Mouse (Mus musculus) heart, postnatal 0 days (tissue): ENCODE data around the gene Rpp14. TPM values are rescaled to one million over a fixed set of nuclear protein-coding genes. Genes with fewer than 3 reads are reported as not detected.
"Not testable (repeated sequence)": the region's sequence is repeated elsewhere in the genome, so short reads cannot be mapped to it uniquely, and the experiment has no call there.

ENCODE experiments used
- ATAC-seq: fragments of 200-750 bp; cut with Nextera tagmentation; 2 replicates; pipeline ENCODE4 v1.8.0; 2017; ENCODE audit warnings: low read depth, moderate number of reproducible peaks, moderate library complexity; ENCODE audit not compliant: insufficient read depth
- DNase-seq: peaks from one replicate; pipeline ENCODE4 v3.0.0-alpha.2; 2016; ENCODE audit warnings: low spot score
- H3K27ac ChIP-seq: fragments of 300-500 bp; sonication (generic); 2 replicates; pipeline ENCODE4 v1.5.1; 2014; ENCODE audit warnings: low read depth, mild to moderate bottlenecking
- H3K27me3 ChIP-seq: fragments of 300-500 bp; sonication (generic); 2 replicates; pipeline ENCODE4 v1.6.1; 2014; ENCODE audit warnings: low read length, mixed read lengths; ENCODE audit not compliant: control insufficient read depth, insufficient read depth
- H3K36me3 ChIP-seq: fragments of 300-500 bp; sonication (generic); replicated peaks from 2 replicates; pipeline ENCODE4 v1.6.1; 2014; ENCODE audit warnings: low read length, mixed read lengths; ENCODE audit not compliant: control insufficient read depth, insufficient read depth
- H3K4me1 ChIP-seq: fragments of 300-500 bp; sonication (generic); 2 replicates; pipeline ENCODE4 v1.6.1; 2014; ENCODE audit warnings: antibody characterized with exemption; ENCODE audit not compliant: control insufficient read depth, insufficient read depth
- H3K4me2 ChIP-seq: fragments of 300-500 bp; sonication (generic); 2 replicates; pipeline ENCODE4 v1.6.1; 2014; ENCODE audit warnings: low read depth, mild to moderate bottlenecking, low read length, moderate library complexity
- H3K4me3 ChIP-seq: fragments of 300-500 bp; sonication (generic); 2 replicates; pipeline ENCODE4 v1.5.1; 2014; ENCODE audit warnings: low read depth, low read length
- H3K9ac ChIP-seq: fragments of 300-500 bp; sonication (generic); replicated peaks from 2 replicates; pipeline ENCODE4 v1.6.1; 2014; ENCODE audit warnings: low read depth, low read length, mixed read lengths
- H3K9me3 ChIP-seq: fragments of 300-500 bp; sonication (generic); replicated peaks from 2 replicates; pipeline ENCODE4 v1.6.1; 2016; ENCODE audit warnings: low read length; ENCODE audit not compliant: control insufficient read depth
- CTCF ChIP-seq: IDR thresholded peaks from 2 replicates; pipeline ENCODE4 v1.5.1; 2016; ENCODE audit warnings: antibody characterized with exemption, control low read depth, low read depth
- EP300 ChIP-seq: IDR thresholded peaks from 2 replicates; pipeline ENCODE4 v1.6.1; 2016; ENCODE audit warnings: antibody characterized with exemption, low read depth
- WGBS: fragments of 180-500 bp; shearing (Covaris S2); extraction: QIAGEN DNeasy Blood & Tissue Kit; methylation state at CpG from one replicate; pipeline ENCODE4 v1.1.7; 2014; 5-methylcytosine and 5-hydroxymethylcytosine counted together
- polyA plus RNA-seq: library from polyadenylated mRNA; unstranded; fragments of >200 nt; fragmentation: Nextera tagmentation; extraction: Ambion mirVana; gene quantifications from 2 replicates; pipeline ENCODE4 v1.2.1, GENCODE M21; 2015
- total RNA-seq: library from RNA; depleted of rRNA; stranded (reverse); fragments of >200 nt; gene quantifications from 2 replicates; pipeline ENCODE4 v1.2.3, GENCODE M21; 2014; ENCODE audit warnings: low replicate concordance

Gene Rpp14
- total and polyA plus RNA-seq, 2 experiments from 2014 or later: 42.4 to 61.8 TPM

- TF ChIP-seq CTCF: no peak
- TF ChIP-seq EP300: no peak
- Histone ChIP-seq H3K27ac (no peak overlapping the region), H3K9me3 (no peaks in the 10 kb centered on the region), H3K4me3 (no peak overlapping the region), H3K9ac (no peak overlapping the region), H3K27me3 (no peaks in the 10 kb centered on the region), H3K4me1 (0 out of 2 replicates have a peak, but pooled peaks cover 8% of the 10 kb centered on the region), H3K36me3 (peaks cover 12% of the 10 kb centered on the region; the same call in 1 of the 2 replicates), H3K4me2 (no peak overlapping the region)
- no peak for DNase-seq
- ATAC-seq: no peak
- WGBS: 80% methylated on average over 4 of the region's 4 CpGs
Observed at GRCm38 (mm10) chr14:8115772-8116171, 35.6 kb downstream of the Rpp14 start.

- Histone ChIP-seq H3K4me2 (no peak overlapping the region), H3K27ac (no peak overlapping the region), H3K9ac (no peak overlapping the region), H3K36me3 (peaks cover 23% of the 10 kb centered on the region), H3K27me3 (no peaks in the 10 kb centered on the region), H3K9me3 (no peaks in the 10 kb centered on the region), H3K4me3 (no peak overlapping the region), H3K4me1 (0 out of 2 replicates have a peak, but pooled peaks cover under 1% of the 10 kb centered on the region)
- WGBS: 88% methylated on average over 2 of the region's 2 CpGs
- no peak for TF ChIP-seq CTCF
- no peak for TF ChIP-seq EP300
- DNase-seq: no peak
- ATAC-seq: no peak
Observed at GRCm38 (mm10) chr14:8117371-8117770, 37.2 kb downstream of the Rpp14 start.

- Histone ChIP-seq H3K27ac (no peak overlapping the region), H3K4me3 (no peak overlapping the region), H3K27me3 (no peaks in the 10 kb centered on the region), H3K9ac (no peak overlapping the region), H3K4me2 (no peak overlapping the region), H3K9me3 (no peaks in the 10 kb centered on the region), H3K4me1 (no peaks in the 10 kb centered on the region), H3K36me3 (peaks cover 28% of the 10 kb centered on the region)
- DNase-seq: no peak
- WGBS: 91% methylated on average over 5 of the region's 5 CpGs
- no peak for ATAC-seq
- TF ChIP-seq EP300 (no peak), CTCF (no peak)
Observed at GRCm38 (mm10) chr14:8119454-8119853, 39.3 kb downstream of the Rpp14 start.

GRCm38 (mm10) chr14:8119904-8120303, 39.7 kb downstream of the Rpp14 start:
- Histone ChIP-seq H3K36me3 (peaks cover 28% of the 10 kb centered on the region), H3K9ac (no peak overlapping the region), H3K27ac (no peak overlapping the region), H3K9me3 (no peaks in the 10 kb centered on the region), H3K4me1 (no peaks in the 10 kb centered on the region), H3K4me2 (no peak overlapping the region), H3K27me3 (no peaks in the 10 kb centered on the region), H3K4me3 (no peak overlapping the region)
- WGBS: 72% methylated on average over 3 of the region's 3 CpGs
- no peak for TF ChIP-seq CTCF
- TF ChIP-seq EP300: no peak
- no peak for ATAC-seq
- no peak for DNase-seq

- H3K4me2 ChIP-seq: no peak overlapping the region
- TF ChIP-seq EP300: no peak
- no peak for TF ChIP-seq CTCF
- H3K9me3 ChIP-seq: no peaks in the 10 kb centered on the region
- ATAC-seq (no peak), DNase-seq (no peak)
- WGBS: 78% methylated on average over 7 of the region's 7 CpGs
- no peak overlapping the region for H3K4me3 ChIP-seq
- H3K27ac ChIP-seq: no peak overlapping the region
- peaks cover 38% of the 10 kb centered on the region for H3K36me3 ChIP-seq
- no peaks in the 10 kb centered on the region for H3K27me3 ChIP-seq
- H3K9ac ChIP-seq: no peak overlapping the region
- H3K4me1 ChIP-seq: no peaks in the 10 kb centered on the region
Observed at GRCm38 (mm10) chr14:8123141-8123540, 43.0 kb downstream of the Rpp14 start.

GRCm38 (mm10) chr14:8123611-8124010, 43.4 kb downstream of the Rpp14 start:
- not testable (repeated sequence) for H3K27ac ChIP-seq, DNase-seq, H3K4me3 ChIP-seq, ATAC-seq, H3K9me3 ChIP-seq, H3K9ac ChIP-seq, H3K4me1 ChIP-seq, H3K4me2 ChIP-seq, H3K27me3 ChIP-seq
- H3K36me3 ChIP-seq: peaks cover 38% of the 10 kb centered on the region
- WGBS: 73% methylated on average over 10 of the region's 10 CpGs
